Mouse (Mus musculus): ENCODE measurements around the gene Gm21992.

Gene Gm21992

DNA sequence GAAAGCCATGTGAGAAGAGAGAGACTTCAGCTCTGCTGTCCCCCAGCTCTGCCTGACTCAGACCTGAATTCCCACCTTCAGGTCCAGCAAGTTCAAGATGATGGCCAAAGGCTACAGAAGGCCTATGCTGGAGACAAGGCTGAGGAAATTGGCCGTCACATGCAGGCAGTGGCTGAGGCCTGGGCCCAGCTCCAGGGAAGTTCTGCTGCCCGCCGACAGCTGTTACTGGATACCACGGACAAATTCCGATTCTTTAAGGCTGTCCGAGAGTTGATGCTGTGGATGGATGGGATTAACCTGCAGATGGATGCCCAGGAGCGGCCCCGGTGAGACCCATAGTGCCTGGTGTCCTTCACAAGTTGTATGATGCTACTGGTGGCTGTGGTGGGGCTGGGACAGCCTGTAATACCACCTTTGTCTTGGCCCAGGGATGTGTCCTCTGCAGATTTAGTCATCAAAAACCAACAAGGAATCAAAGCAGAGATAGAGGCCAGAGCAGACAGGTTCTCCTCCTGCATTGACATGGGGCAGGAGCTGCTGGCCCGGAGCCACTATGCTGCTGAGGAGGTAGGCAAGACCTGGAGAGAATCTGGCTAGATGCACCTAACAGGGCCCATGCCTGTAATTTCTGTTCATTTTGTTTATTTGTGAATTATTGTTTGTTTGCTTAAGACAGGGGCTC is 63.6 kb downstream of the Gm21992 start:
- DNase-seq: no peak

DNA sequence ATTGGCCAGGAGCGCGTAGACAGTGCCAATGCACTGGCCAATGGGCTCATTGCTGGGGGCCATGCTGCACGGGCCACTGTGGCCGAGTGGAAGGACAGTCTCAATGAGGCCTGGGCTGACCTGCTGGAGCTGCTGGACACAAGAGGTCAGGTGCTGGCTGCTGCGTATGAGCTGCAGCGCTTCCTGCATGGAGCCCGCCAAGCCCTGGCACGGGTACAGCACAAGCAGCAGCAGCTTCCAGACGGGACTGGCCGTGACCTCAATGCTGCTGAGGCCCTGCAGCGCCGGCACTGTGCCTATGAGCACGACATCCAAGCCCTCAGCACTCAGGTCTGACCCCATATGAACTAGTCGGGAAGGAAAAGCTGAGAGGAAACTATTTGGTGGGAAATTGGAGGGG is 64.8 kb downstream of the Gm21992 start:
- DNase-seq: no peak

GRCm38 (mm10) chr19:4745681-4746080 is 65.7 kb downstream of the Gm21992 start:
- DNase-seq: no peak

DNA sequence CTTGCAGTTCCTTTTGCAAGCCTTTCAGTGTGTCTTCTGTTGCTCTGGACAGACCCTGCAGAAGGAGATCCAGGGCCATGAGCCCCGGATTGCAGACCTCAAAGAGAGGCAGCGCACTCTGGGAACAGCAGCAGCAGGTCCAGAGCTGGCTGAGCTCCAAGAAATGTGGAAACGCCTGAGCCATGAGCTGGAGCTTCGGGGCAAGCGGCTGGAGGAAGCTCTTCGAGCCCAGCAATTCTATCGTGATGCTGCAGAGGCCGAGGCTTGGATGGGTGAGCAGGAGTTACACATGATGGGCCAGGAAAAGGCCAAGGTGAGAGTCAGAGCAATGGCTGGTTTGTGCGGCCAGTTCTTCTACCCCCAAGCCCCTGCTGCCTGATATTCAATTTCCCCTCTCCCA is 66.4 kb downstream of the Gm21992 start:
- DNase-seq: no peak

DNA sequence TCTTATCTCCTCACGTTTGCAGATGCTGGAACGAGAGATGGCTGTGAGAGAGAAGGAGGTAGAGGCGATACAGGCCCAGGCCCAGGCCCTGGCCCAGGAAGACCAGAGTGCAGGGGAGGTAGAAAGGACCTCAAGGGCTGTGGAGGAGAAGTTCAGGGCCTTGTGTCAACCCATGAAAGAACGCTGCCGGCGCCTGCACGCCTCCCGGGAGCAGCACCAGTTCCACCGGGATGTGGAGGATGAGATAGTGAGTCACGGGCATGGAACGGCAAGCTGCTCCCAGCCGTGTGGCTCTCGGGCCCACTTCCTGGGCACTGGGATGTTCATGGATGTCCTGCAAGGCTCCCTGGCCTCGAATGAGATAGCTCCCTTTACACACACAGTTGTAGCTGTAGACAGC is 67.4 kb downstream of the Gm21992 start:
- DNase-seq: no peak

DNA sequence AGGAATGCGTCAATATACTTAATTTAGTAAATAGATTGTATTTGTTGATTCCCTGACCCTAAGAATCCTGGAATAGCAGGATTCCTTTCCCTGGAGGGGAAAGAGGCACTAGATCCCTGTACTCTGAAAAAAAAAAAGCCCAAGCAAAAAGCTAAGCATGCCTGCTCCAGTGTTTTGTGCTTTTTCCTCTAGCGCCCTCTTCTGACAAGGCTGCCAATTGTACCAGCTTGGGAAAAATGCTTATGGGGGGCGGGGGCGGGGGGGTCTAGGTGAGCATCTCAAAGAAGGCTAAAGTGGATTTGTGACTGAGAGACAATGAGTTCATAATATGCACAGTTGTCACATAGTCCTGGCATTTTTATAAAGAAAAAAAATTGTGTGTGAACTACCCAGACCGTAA is 67.9 kb downstream of the Gm21992 start:
- DNase-seq: no peak

- DNase-seq: no peak
These were observed 69.2 kb downstream of the Gm21992 start for GRCm38 (mm10) chr19:4742229-4742628.

DNA sequence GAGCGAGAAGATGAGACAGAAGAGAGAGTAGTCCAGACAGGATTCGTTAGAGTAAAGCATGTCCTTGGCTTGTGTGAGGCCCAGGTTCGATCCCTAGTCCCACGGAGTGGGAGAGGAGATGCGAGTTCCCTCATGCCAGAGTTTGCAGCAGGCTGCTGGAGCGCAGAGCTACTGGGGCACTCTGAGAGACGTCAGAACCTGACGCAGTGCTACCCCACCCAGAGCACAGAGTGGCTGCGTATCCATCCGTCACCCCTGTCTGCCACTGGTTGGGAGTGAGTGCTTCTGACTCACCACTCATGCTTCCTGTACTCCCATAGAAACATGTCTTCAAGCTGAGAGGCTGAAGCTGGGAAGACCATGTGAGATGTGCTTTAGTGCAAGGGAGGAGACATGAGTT is 69.9 kb downstream of the Gm21992 start:
- no peak for DNase-seq

GRCm38 (mm10) chr19:4739762-4740161 is 71.7 kb downstream of the Gm21992 start:
- DNase-seq: no peak

DNA sequence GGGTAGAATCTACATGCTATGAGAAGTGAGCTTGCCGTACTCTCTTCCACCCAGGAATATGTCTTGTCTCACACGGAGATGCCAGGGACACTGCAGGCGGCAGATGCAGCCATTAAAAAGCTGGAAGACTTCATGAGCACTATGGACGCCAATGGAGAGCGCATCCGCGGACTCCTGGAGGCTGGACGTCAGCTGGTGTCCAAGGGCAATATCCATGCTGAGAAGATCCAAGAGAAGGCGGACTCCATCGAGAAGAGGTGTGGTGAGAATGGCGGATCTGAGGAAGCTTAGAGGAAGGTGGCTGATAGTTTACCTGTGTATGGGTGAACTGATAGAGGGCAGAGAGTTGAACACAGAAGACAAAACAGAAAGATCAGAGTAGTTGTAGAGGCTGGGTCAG is 72.4 kb downstream of the Gm21992 start:
- DNase-seq: no peak

DNA sequence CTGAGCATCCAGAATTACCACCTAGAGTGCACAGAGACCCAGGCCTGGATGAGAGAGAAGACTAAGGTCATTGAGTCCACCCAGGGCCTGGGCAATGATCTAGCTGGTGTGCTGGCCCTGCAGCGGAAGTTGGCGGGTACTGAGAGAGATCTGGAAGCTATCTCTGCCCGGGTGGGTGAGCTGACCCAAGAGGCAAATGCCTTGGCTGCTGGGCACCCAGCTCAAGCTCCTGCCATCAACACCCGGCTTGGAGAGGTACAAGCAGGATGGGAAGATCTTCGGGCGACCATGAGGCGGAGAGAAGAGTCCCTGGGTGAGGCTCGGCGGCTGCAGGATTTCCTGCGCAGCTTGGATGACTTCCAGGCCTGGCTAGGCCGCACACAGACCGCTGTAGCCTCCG is 73.5 kb downstream of the Gm21992 start:
- no peak for DNase-seq

DNA sequence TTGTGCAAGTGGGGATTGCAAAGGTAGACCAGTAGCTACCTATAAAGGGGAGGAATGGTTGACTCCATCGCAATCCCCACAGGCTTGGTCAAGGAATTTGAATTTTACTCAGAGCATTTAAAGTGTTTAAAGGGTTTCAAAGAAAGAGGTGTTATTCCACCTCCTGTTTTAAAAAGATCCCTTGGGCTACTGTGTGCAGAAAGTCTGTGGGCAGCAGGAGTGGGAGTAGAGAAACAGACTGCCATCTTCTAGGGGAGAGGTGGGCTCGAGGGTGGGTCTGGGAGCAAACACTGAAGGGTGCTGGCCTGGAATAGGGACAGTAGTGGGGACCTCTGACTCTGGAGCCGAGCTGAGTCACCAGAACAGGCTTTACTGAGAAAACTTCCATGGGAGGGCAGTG is 78.4 kb downstream of the Gm21992 start:
- no peak for DNase-seq

- DNase-seq: no peak
These were observed 82.2 kb downstream of the Gm21992 start for GRCm38 (mm10) chr19:4729186-4729585.

GRCm38 (mm10) chr19:4720671-4721244 is 90.7 kb downstream of the Gm21992 start:
- peak; percentile 89 for DNase-seq

DNA sequence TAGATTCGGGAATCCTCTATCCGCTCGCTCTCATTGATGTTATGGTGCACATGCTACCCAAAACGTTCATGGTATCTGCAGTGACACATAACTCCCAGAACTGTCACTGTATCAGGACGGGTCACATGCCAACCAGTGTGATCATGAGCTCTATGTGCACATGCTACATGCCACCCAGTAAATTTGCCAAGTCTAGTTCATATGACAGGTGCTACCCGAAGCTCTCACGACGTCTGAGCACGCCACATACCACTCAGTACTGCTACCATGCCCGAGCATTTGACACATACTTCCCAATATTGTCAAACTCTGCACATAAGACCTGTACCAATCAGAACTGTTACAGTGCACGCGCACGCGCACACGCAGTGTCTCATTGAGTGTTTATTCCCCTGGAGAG is 91.3 kb downstream of the Gm21992 start:
- DNase-seq: no peak

DNA sequence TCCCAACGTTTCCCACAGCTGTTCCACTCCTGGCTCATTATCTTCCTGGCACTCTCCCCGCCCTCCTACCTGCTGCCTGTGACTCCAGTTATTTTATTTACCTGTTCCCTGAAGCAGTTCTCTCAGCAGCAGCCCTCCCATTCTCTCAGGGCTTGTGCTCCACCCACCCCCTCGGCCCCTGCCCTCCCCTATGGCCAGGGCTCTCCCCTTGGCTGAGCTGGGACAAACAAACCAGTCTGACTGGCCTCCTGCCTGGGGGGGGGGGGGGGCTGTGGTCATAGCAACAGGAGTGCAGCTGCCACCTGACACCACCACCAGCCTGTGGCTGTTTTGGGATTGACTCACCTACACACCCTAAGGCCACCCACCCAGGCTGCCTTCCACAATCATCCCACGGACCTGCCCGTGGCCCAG is 92.1 kb downstream of the Gm21992 start:
- peak; percentile 85 for DNase-seq

DNA sequence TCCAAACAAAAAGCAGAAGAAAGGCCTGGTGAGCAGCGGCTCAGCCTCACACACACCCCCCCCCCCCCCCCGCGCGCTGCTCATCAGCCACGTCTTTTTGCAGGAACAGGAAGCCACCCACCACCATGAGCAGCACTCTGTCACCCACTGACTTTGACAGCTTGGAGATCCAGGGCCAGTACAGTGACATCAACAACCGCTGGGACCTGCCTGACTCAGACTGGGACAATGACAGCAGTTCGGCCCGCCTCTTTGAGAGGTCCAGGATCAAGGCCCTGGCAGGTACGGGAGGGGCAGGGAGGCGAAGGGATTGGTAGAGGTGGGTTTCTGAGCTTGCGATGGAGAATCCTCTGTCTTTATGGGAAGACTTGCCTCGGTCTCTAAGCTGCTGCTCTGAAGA is 92.7 kb downstream of the Gm21992 start:
- no peak for DNase-seq

DNA sequence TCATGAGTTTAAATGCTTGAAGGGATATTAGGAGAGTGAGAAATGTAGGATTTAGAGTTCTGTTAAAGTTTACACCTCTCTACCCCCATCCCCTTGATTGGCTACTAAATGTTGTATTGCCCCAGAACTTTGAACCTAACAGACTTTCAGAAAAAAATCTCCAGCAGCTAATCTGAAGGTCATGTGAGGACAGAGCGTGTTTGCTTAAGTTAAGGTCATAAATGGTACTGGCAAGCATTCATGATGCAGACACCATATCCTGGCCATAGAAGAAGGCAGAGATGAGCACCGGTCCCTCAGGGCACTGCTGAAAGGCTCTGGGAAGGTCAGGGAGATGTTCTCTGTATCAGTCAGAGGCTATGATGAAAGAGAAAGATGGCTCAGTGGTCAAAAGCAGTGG is 94.1 kb downstream of the Gm21992 start:
- no peak for DNase-seq

GRCm38 (mm10) chr19:4716756-4717155 is 94.7 kb downstream of the Gm21992 start:
- DNase-seq: no peak

DNA sequence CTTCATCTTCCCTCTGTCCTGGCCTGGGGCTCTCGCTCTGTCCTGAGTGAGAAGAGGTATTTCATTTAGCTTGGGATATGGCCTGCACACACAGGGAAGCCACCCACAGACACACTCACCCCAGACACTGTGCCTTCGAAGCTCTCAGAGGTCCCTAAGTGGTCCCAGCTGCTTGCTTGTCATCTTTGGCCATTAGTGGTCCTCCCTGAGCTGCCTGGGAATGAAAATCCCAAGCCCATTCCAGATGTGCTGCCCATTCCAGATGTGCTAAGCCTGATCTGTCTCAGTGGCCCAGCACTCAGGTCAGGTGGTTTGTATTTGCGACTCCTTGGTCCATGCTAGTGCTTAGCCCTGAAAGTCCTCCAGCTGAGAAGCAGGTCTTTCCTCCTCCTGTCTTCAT is 97.5 kb downstream of the Gm21992 start:
- no peak for DNase-seq

GRCm38 (mm10) chr19:4712781-4713526 is 98.5 kb downstream of the Gm21992 start:
- no peak for DNase-seq

DNA sequence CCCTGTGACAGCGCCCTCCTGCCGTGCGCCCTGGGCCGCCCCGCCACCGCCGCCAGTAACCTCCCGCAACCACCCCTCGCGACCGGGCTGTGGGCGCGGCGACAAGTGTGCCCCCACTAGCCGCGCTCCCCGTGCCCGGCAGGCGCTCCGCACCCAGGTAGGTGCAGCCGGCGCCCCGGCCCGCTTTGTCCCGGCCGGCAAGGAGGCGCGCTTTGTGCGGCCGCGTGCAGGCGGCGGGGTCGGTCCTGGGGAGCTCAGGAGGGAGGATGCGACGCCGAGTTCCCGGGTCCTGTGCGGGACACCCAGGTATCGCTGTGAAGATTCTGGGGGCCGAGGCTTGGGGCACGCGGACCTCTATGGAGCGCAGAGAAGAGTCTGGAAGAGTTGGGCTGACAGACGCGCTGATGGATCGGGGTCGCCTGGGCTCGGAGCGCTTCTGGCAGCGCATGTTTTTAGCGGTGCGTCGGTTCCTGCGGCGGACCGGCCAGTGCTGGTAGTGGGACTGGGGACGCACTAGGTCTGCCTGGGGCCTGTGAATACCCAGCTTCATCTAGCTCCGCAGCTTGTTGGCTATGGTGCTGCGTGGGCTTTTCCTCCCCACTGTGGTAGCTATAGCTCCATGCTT is 99.1 kb downstream of the Gm21992 start:
- DNase-seq: no peak

DNA sequence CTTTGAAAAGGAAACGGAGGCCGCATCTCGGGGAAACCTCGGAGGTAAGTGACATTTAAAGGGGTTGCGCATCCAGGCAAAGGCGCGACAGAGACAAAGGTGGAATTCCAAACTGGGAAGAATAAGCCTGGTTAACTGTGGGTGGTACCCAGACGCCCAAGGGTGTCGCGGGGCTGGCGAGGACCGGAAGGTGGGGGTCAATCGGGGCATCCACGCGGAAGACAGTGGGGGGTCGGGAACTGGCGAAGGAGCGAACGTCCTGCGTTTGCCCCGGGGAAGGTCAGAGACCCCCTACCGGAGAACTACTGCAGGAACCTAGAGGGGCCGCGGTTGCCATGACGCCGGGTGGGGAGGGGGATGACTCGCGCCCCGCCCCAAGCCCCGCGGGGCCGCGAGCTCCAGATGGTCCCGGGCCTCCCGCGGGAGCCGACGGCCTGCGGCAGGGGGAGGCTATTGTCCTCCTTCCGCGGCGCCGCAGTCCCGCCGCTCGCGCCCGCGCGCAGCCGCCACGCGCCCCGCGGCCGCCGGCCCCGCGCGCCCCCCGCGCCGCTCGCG is 99.7 kb downstream of the Gm21992 start:
- DNase-seq: no peak
